Comparison of ENCODE assay signal across 16 mouse cellular contexts in the genomic region with DNA sequence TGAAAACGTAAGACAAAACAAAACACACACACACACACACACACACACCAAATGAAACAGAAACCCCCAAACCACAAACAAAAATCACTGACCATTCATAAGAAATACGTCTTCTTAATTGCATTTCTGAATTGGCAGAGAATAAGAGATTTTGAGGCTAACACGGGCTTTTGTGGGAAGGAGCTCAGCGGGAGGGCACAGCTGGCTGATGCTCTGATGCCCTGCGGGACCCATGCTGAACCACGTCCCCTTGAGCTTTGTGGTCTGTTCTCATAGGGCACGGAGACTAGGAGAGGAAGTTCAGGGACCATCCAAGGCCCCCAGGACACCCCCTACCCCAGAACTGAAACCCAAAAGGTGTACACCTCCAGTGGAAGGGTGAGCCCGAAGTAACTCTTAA. TPM values are rescaled to one million over a fixed set of nuclear protein-coding genes. Genes with fewer than 3 reads are reported as not detected.
DNase-seq lines count a peak whose midpoint lies in the region; ATAC-seq and TF ChIP-seq lines count a peak whose summit lies in the region.
"Had no signal": no experiment of that assay in that cellular context is flagged by ENCODE, and none has a peak within 500 bp of the region (broad histone marks: within the 10 kb centered on the region; RNA-seq: fewer than 3 reads in every experiment).

No protein-coding gene starts in this region.

- no peak overlapping the region for H3ac ChIP-seq in myocyte (ENCODE audit: control insufficient read depth, insufficient read length)

- intact Hi-C loops in heart, adult 2 months (cut with DNase I): no loop called here

- no peak for TF ChIP-seq CTCF in heart, adult 2 months (IDR thresholded peaks at IDR 0.05)

- H3K27me3 ChIP-seq in heart, adult 2 months (ENCODE audit: control insufficient read depth, insufficient read depth, low read length): no peaks in the 10 kb centered on the region
- no peaks in the 10 kb centered on the region for H3K27me3 ChIP-seq in limb, embryonic 13.5 days
- no peaks in the 10 kb centered on the region for H3K27me3 ChIP-seq in limb, embryonic 10.5 days (ENCODE audit: low read depth, poor library complexity, severe bottlenecking)
- H3K27me3 ChIP-seq in myocyte (ENCODE audit: control insufficient read depth, insufficient read depth, insufficient read length): peaks cover 17% of the 10 kb centered on the region
- H3K27me3 ChIP-seq in forebrain, embryonic 16.5 days (replicated peaks; ENCODE audit: control insufficient read depth, insufficient read depth, low read length): no peaks in the 10 kb centered on the region
- H3K27me3 ChIP-seq: embryonic facial prominence, embryonic 12.5 days had no signal

- DNase-seq in heart, adult 11 months: peak; percentile 22
- no peak for DNase-seq in heart, adult 2 months
- no peak for DNase-seq in limb, embryonic 10.5 days (ENCODE audit: low spot score)
- peak; percentile 61 for DNase-seq in A20 (ENCODE audit: low read depth, low spot score)
- no peak for DNase-seq in kidney, postnatal 10 days
- DNase-seq: adrenal gland, adult 8-10 months; cerebellum, adult 18-20 months; heart, postnatal 14 days; kidney, adult 9 months; right cerebral cortex, postnatal 14 days had no signal

- no peak for TF ChIP-seq POLR2A in heart, adult 2 months (IDR thresholded peaks at IDR 0.05; ENCODE audit: insufficient read depth, low read depth, low read length)
- TF ChIP-seq POLR2A in myocyte (IDR thresholded peaks at IDR 0.05; ENCODE audit: insufficient read length, low read depth): no peak

- ATAC-seq in limb, embryonic 13.5 days (ENCODE audit: low FRiP score, low read depth): no peak
- ATAC-seq in forebrain, embryonic 16.5 days: no peak
- ATAC-seq: inflammation-experienced regulatory T-cells, adult 6 months had no signal

- no peaks in the 10 kb centered on the region for H3K79me2 ChIP-seq in heart, adult 2 months (replicated peaks; ENCODE audit: control insufficient read depth, insufficient read depth, low read length)
- no peaks in the 10 kb centered on the region for H3K79me2 ChIP-seq in myocyte (ENCODE audit: control insufficient read depth, insufficient read depth)

- no peaks in the 10 kb centered on the region for H3K36me3 ChIP-seq in heart, adult 2 months (ENCODE audit: control insufficient read depth, insufficient read depth, low read length)
- no peaks in the 10 kb centered on the region for H3K36me3 ChIP-seq in limb, embryonic 13.5 days
- H3K36me3 ChIP-seq in limb, embryonic 10.5 days: no peaks in the 10 kb centered on the region
- no peaks in the 10 kb centered on the region for H3K36me3 ChIP-seq in myocyte (ENCODE audit: control insufficient read depth, insufficient read depth)
- H3K36me3 ChIP-seq in forebrain, embryonic 16.5 days (ENCODE audit: control insufficient read depth, insufficient read depth): no peaks in the 10 kb centered on the region
- H3K36me3 ChIP-seq: embryonic facial prominence, embryonic 12.5 days had no signal

- TF ChIP-seq EP300 in heart, adult 2 months (IDR thresholded peaks at IDR 0.05; ENCODE audit: insufficient read depth, low read depth, low read length): no peak

- WGBS in heart, adult 2 months: 63% methylated on average over 8 of the region's 8 CpGs
- 37% methylated on average over 8 of the region's 8 CpGs for WGBS in limb, embryonic 13.5 days
- WGBS in limb, embryonic 10.5 days: 55% methylated on average over 8 of the region's 8 CpGs
- WGBS in forebrain, embryonic 16.5 days: 20% methylated on average over 8 of the region's 8 CpGs

- H3K9ac ChIP-seq in heart, adult 2 months (ENCODE audit: low read depth, low read length): no peak overlapping the region
- no peak overlapping the region for H3K9ac ChIP-seq in limb, embryonic 13.5 days
- H3K9ac ChIP-seq in forebrain, embryonic 16.5 days (replicated peaks; ENCODE audit: low read depth, low read length): no peak overlapping the region
- H3K9ac ChIP-seq: embryonic facial prominence, embryonic 12.5 days had no signal

- no peak overlapping the region for H3K27ac ChIP-seq in heart, adult 2 months
- no peak overlapping the region for H3K27ac ChIP-seq in limb, embryonic 13.5 days
- no peak overlapping the region for H3K27ac ChIP-seq in limb, embryonic 10.5 days
- no peak overlapping the region for H3K27ac ChIP-seq in forebrain, embryonic 16.5 days (ENCODE audit: low read length)
- H3K27ac ChIP-seq: embryonic facial prominence, embryonic 12.5 days had no signal

- no peaks in the 10 kb centered on the region for H3K4me1 ChIP-seq in heart, adult 2 months (ENCODE audit: control insufficient read depth, insufficient read depth, low read length)
- peaks cover 22% of the 10 kb centered on the region for H3K4me1 ChIP-seq in limb, embryonic 13.5 days
- H3K4me1 ChIP-seq in limb, embryonic 10.5 days: peaks cover 9% of the 10 kb centered on the region
- H3K4me1 ChIP-seq in forebrain, embryonic 16.5 days (replicated peaks; ENCODE audit: control insufficient read depth, insufficient read depth, low read length): peaks cover 13% of the 10 kb centered on the region

- no peak overlapping the region for H3K4me3 ChIP-seq in heart, adult 2 months
- no peak overlapping the region for H3K4me3 ChIP-seq in limb, embryonic 13.5 days
- no peak overlapping the region for H3K4me3 ChIP-seq in limb, embryonic 10.5 days
- no peak overlapping the region for H3K4me3 ChIP-seq in myocyte
- no peak overlapping the region for H3K4me3 ChIP-seq in forebrain, embryonic 16.5 days (replicated peaks; ENCODE audit: low read length)
- H3K4me3 ChIP-seq: embryonic facial prominence, embryonic 12.5 days had no signal

- no peaks in the 10 kb centered on the region for H3K9me3 ChIP-seq in limb, embryonic 13.5 days
- H3K9me3 ChIP-seq in limb, embryonic 10.5 days (replicated peaks): no peaks in the 10 kb centered on the region
- no peaks in the 10 kb centered on the region for H3K9me3 ChIP-seq in forebrain, embryonic 16.5 days (ENCODE audit: control insufficient read depth, low read length)
- H3K9me3 ChIP-seq: embryonic facial prominence, embryonic 12.5 days had no signal

- H3K4me2 ChIP-seq in limb, embryonic 13.5 days (replicated peaks): peak overlapping the region; percentile 11; the same call in 1 of the 2 replicates
- peak overlapping the region; percentile 15 for H3K4me2 ChIP-seq in myocyte (ENCODE audit: low read depth)
- no peak overlapping the region for H3K4me2 ChIP-seq in forebrain, embryonic 16.5 days (ENCODE audit: low read length)
- H3K4me2 ChIP-seq: embryonic facial prominence, embryonic 12.5 days; liver, embryonic 11.5 days had no signal

TF ChIP-seq in myocyte, 11 proteins besides CTCF, POLR2A, EP300 and RAD21:
- TF ChIP-seq TCF3 (IDR thresholded peaks at IDR 0.05; ENCODE audit: insufficient read length, low read depth) (peak; percentile 47), MAX (IDR thresholded peaks at IDR 0.05; ENCODE audit: low read depth) (no peak), REST (IDR thresholded peaks at IDR 0.05; ENCODE audit: insufficient read depth, insufficient read length) (no peak), TCF12 (IDR thresholded peaks at IDR 0.05; ENCODE audit: insufficient read depth, poor library complexity, severe bottlenecking) (peak; percentile 7), MYOG (IDR thresholded peaks at IDR 0.05; ENCODE audit: control insufficient read depth in 1 of 3, insufficient read depth in 1 of 3, insufficient read length in 2 of 3, low read depth in 2 of 3) (peak in 2 of 3 experiments; percentile 75 to 78), MYOD1 (IDR thresholded peaks at IDR 0.05; ENCODE audit: control insufficient read depth in 1 of 3, insufficient read length in 2 of 3, low read depth in 2 of 3) (peak in 2 of 3 experiments; percentile 73 to 86)

RNA-seq across cellular contexts. Expression of a gene that starts 10.4 kb away (rescaled TPM):
- total RNA-seq in heart, adult 2 months (2021): 10 to 100 TPM; 13.8 to 14.2 TPM
- 5.1 and 10.7 TPM in 2 replicates for polyA plus RNA-seq in heart, adult 2 months (2012; rRNA removed)
- polyA plus RNA-seq in limb, embryonic 13.5 days (2015; fragmentation: Nextera tagmentation; extraction: Ambion mirVana): 49.6 and 52.2 TPM in 2 replicates
- 77.0 and 93.3 TPM in 2 replicates for polyA plus RNA-seq in limb, embryonic 10.5 days (2016; fragmentation: Nextera tagmentation; extraction: Ambion mirVana)
- 2.7 TPM for polyA plus RNA-seq in myocyte (2012; fragmentation: generic; extraction: Trizol)
- polyA plus RNA-seq in forebrain, embryonic 16.5 days (2015; fragmentation: Nextera tagmentation; extraction: Ambion mirVana): 46.5 and 53.9 TPM in 2 replicates

Comparison
In these comparisons a context has a peak if more than half of its experiments do, and no peak if none do; other contexts are left out.
1. DNase-seq: peak in heart, adult 11 months (single experiment) and A20 (single experiment); none in heart, adult 2 months (0 of 2), limb, embryonic 10.5 days (single experiment) and kidney, postnatal 10 days (single experiment).